Mouse (Mus musculus) liver, adult 2 months (tissue): ENCODE measurements around the gene Acvrl1.

Experiments used
- CTCF ChIP-seq: fragments of 200-500 bp; IDR thresholded peaks from 2 replicates; pipeline ENCODE4 v1.5.1; 2011; ENCODE audit warnings: low read depth, low read length, control low read depth
- POLR2A ChIP-seq: fragments of 200-500 bp; IDR thresholded peaks from 2 replicates; pipeline ENCODE4 v1.6.1; 2011; ENCODE audit warnings: low read length, control low read depth; ENCODE audit not compliant: insufficient read depth; ENCODE audit errors: extremely low read depth

DNA sequence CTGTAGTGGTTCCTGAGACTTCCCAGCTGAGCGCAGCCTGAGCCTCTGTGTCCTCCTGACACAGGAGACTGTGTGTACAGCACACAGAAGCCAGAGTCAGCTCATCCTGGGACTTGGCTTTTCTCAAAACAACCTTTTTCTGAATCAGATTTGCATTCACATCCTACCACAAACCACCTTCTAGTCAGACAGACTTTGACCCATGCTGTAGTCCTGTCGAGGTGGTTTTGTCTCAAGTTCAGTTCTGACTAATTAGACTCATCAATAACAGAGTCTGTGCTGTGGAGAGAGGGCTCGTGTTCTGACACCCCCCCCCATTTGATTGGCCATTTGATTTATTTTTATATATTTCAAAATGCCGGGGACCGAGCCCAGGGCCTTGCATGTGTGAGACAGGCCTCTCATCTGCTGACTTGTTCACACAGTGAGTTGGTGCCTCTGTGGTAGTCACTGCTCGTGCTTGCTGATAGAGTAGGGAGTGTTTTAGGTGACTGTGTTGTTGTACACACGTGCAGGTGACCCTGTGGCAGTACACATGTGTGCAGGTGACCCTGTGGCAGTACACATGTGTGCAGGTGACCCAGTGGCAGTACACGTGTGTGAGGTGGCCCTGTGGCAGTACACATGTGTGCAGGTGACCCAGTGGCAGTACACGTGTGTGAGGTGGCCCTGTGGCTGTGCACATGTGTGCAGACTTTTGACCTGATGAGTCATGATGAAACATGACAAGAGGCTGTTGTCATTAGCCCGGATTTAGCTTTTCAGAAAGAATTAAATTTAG is 61.8 kb downstream of the Acvrl1 start:
- TF ChIP-seq CTCF (no peak), POLR2A (no peak)
